Mouse (Mus musculus): ENCODE results near the gene N4bp1. TPM values are rescaled to one million over a fixed set of nuclear protein-coding genes. Genes with fewer than 3 reads are reported as not detected.

The N4bp1 gene
- polyA plus RNA-seq, 1 experiment from 2014 or later = 2.8 TPM

DNA sequence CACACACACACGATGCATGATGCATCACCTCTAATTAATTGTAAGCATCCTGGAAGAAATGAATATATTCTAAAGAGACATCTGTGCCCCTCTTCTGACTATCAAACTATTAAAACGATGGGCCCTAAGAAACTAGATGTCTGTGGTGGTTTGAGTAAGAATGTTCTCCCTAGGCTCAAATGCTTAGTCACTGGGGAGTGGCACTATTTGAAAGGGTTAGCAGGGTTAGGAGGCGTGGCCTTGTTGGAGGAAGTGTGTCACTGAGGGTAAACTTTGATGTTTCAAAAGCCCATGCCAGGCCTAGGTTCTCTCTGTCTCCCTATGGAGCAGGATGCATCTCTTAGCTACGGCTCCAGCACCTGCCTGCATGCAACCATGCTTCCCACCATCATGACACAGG, 10.3 kb upstream of the N4bp1 start:
- H3K27me3 ChIP-seq = no peaks in the 10 kb centered on the region
- no peaks in the 10 kb centered on the region for H3K36me3 ChIP-seq
- H3K4me1 ChIP-seq (replicated peaks) = peaks cover 12% of the 10 kb centered on the region
- H3K9me3 ChIP-seq (replicated peaks) = no peaks in the 10 kb centered on the region
- no peak overlapping the region for H3K9ac ChIP-seq
- H3K4me2 ChIP-seq = no peak overlapping the region
- DNase-seq (no peak), ATAC-seq (ENCODE audit: low read depth) (no peak)
- H3K4me3 ChIP-seq (replicated peaks) = no peak overlapping the region
- WGBS (ENCODE audit: insufficient replicate concordance) = 73% methylated on average over 4 of the region's 4 CpGs
- H3K27ac ChIP-seq = no peak overlapping the region

DNA sequence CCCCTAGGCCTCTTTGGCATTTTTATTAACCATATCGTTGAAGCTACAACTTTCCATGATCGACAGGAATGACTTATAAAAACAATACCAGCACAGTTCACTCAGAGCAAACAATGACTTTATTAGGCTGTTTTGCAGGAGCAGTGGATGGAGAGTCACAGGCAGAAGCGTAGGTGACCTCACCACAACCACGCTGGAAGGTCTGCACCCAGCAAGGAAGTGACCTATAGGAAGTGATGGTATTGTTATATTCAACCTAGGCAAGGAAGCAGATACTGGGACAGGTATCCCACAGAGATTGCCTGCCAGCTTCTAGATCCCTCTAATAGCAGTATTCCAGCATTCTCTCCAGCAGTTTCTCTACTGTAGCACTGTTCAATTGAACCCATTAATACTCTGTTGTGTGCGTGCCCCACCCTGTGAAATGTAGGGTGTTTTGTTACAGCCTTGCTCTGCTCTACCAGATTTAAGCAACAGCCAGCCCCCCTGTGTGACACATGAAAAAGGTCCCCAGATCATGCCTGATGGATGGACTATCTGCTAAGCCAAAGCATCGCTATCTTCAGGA, 9.2 kb upstream of the N4bp1 start:
- Histone ChIP-seq H3K9me3 (replicated peaks) (no peaks in the 10 kb centered on the region), H3K36me3 (no peaks in the 10 kb centered on the region), H3K4me1 (replicated peaks) (peaks cover 12% of the 10 kb centered on the region), H3K27me3 (no peaks in the 10 kb centered on the region), H3K27ac (no peak overlapping the region), H3K4me2 (no peak overlapping the region), H3K9ac (no peak overlapping the region), H3K4me3 (replicated peaks) (no peak overlapping the region)
- no peak for DNase-seq
- 69% methylated on average over 6 of the region's 6 CpGs for WGBS (ENCODE audit: insufficient replicate concordance)
- ATAC-seq (ENCODE audit: low read depth) = no peak

- Histone ChIP-seq H3K27ac (no peak overlapping the region), H3K27me3 (no peaks in the 10 kb centered on the region), H3K9me3 (replicated peaks) (no peaks in the 10 kb centered on the region), H3K36me3 (no peaks in the 10 kb centered on the region), H3K4me3 (replicated peaks) (no peak overlapping the region), H3K9ac (no peak overlapping the region), H3K4me2 (no peak overlapping the region), H3K4me1 (replicated peaks) (peaks cover 17% of the 10 kb centered on the region)
- no peak for ATAC-seq (ENCODE audit: low read depth)
- no peak for DNase-seq
- 76% methylated on average over 4 of the region's 4 CpGs for WGBS (ENCODE audit: insufficient replicate concordance)
These were observed 8.5 kb upstream of the N4bp1 start for GRCm38 (mm10) chr8:86893554-86893953.

DNA sequence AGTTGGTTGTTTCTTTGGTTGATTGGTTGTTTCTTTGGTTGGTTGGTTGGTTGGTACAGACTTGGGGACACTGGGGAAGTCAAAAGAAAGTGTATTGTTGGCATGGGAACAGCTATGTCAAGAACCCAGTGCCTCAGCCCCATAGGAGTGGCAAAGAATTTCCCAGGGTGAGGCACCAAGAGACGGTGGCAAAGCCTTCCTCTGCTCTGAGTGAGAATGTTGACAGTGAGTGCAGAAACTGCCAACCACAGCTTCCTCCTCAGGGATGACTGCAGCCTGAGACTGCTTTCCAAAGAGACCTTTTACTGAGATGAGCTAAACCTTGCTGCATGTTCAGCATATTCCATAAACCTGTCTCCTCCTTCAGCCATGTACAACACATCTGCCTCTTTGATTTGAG, 6.5 kb upstream of the N4bp1 start:
- Histone ChIP-seq H3K9ac (no peak overlapping the region), H3K4me3 (replicated peaks) (no peak overlapping the region), H3K4me1 (replicated peaks) (peaks cover 12% of the 10 kb centered on the region), H3K4me2 (no peak overlapping the region), H3K27ac (no peak overlapping the region), H3K27me3 (no peaks in the 10 kb centered on the region), H3K9me3 (replicated peaks) (no peaks in the 10 kb centered on the region), H3K36me3 (no peaks in the 10 kb centered on the region)
- no peak for DNase-seq
- WGBS (ENCODE audit: insufficient replicate concordance) = 10% methylated on average over 1 of the region's 1 CpGs
- no peak for ATAC-seq (ENCODE audit: low read depth)

DNA sequence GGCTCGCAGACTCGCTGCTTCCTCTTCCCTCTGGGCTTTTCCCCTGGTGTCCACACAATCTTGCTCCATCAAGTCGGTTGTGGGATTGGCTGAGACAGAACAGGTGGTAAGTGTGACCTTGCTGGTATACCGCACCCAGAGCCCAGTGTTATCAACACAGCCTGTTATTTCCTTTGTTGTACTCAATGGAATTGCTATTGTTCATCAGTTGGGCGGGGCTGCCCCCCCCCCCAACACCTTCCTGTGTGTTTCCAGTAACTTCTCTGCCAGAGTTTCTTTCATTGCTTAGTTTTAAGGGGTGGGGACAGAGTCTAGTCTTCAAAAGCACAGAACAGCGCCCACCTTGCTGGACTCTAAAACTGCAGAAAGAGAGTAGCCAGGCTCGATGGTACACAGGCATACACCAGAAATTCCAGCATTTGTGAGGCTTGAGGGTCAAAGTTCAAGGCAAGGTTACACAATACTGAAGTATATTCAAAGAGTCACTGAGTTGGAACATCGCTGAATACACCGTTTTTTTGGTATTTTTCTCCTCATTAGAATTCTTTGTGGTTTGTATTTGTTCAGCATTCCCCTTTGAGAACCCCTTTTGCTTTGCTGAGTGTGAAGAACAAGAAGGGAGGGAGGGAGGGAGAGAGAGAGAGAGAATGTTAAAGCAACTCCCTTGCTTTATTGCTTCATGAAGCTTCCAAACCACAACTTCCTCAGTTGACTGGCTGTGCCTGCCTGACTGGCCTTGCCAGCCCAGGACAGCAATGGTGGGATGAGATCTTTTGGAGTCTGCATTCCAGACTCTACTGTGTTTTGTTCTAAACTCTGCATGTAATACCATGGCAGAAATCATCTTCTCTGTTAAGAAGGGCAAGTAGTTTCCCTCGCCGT, 3.2 kb upstream of the N4bp1 start:
- no peak for ATAC-seq (ENCODE audit: low read depth)
- Histone ChIP-seq H3K27me3 (no peaks in the 10 kb centered on the region), H3K9me3 (replicated peaks) (no peaks in the 10 kb centered on the region), H3K4me3 (replicated peaks) (no peak overlapping the region), H3K9ac (no peak overlapping the region), H3K36me3 (no peaks in the 10 kb centered on the region), H3K4me2 (no peak overlapping the region), H3K27ac (no peak overlapping the region), H3K4me1 (replicated peaks) (peaks cover 19% of the 10 kb centered on the region)
- WGBS (ENCODE audit: insufficient replicate concordance) = 13% methylated on average over 11 of the region's 11 CpGs
- no peak for DNase-seq

DNA sequence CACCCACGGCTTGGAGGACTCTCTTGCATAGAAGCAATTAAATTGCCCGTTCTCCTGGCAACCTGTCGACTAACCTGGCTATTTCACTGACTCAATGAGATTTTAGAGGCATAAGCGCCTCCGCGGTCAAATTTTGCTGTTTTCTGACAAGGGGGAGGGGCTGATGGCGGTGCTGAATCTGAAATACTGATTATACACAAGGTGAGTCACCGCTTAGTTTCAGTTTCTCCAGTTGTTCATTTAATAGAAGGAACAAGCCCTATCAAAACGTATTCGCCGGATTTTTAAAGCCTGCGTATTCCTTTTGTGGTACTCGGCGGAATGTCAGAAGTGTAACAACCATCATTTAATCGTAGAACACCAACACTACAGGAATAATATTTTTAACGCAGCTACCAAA, 991 bp downstream of the N4bp1 start:
- peaks cover 4% of the 10 kb centered on the region; the same call in 1 of the 2 replicates for H3K36me3 ChIP-seq
- peak overlapping the region; percentile 83 for H3K4me2 ChIP-seq
- peak overlapping the region; percentile 92 for H3K4me3 ChIP-seq (replicated peaks)
- H3K9me3 ChIP-seq (replicated peaks) = no peaks in the 10 kb centered on the region
- no peaks in the 10 kb centered on the region for H3K27me3 ChIP-seq
- H3K27ac ChIP-seq = peak overlapping the region; percentile 83; the same call in 1 of the 2 replicates
- H3K9ac ChIP-seq = peak overlapping the region; percentile 83
- ATAC-seq (ENCODE audit: low read depth) (no peak), DNase-seq (peak; percentile 27)
- peaks cover 49% of the 10 kb centered on the region for H3K4me1 ChIP-seq (replicated peaks)
- 2% methylated on average over 16 of the region's 16 CpGs for WGBS (ENCODE audit: insufficient replicate concordance)

- Histone ChIP-seq H3K4me1 (replicated peaks) (peaks cover 44% of the 10 kb centered on the region), H3K4me2 (peak overlapping the region; percentile 83), H3K9ac (0 out of 2 replicates have a peak overlapping the region, but pooled peaks have one; percentile 13), H3K27me3 (no peaks in the 10 kb centered on the region), H3K36me3 (peaks cover 4% of the 10 kb centered on the region; the same call in 1 of the 2 replicates), H3K27ac (no peak overlapping the region), H3K9me3 (replicated peaks) (no peaks in the 10 kb centered on the region), H3K4me3 (replicated peaks) (peak overlapping the region; percentile 92; the same call in 1 of the 2 replicates)
- DNase-seq (no peak), ATAC-seq (ENCODE audit: low read depth) (no peak)
- WGBS (ENCODE audit: insufficient replicate concordance) = 59% methylated on average over 11 of the region's 11 CpGs
These were observed 2.2 kb downstream of the N4bp1 start for GRCm38 (mm10) chr8:86882568-86883478.

GRCm38 (mm10) chr8:86881951-86882350, 3.1 kb downstream of the N4bp1 start:
- DNase-seq = peak; percentile 22
- no peaks in the 10 kb centered on the region for H3K27me3 ChIP-seq
- 0 out of 2 replicates have a peak overlapping the region, but pooled peaks have one; percentile 8 for H3K4me3 ChIP-seq (replicated peaks)
- H3K27ac ChIP-seq = 0 out of 2 replicates have a peak overlapping the region, but pooled peaks have one; percentile 13
- peak overlapping the region; percentile 36 for H3K9ac ChIP-seq
- H3K9me3 ChIP-seq (replicated peaks) = no peaks in the 10 kb centered on the region
- WGBS (ENCODE audit: insufficient replicate concordance) = 63% methylated on average over 9 of the region's 9 CpGs
- H3K4me2 ChIP-seq = 0 out of 2 replicates have a peak overlapping the region, but pooled peaks have one; percentile 11
- H3K4me1 ChIP-seq (replicated peaks) = peaks cover 49% of the 10 kb centered on the region
- peaks cover 4% of the 10 kb centered on the region; the same call in 1 of the 2 replicates for H3K36me3 ChIP-seq
- no peak for ATAC-seq (ENCODE audit: low read depth)

DNA sequence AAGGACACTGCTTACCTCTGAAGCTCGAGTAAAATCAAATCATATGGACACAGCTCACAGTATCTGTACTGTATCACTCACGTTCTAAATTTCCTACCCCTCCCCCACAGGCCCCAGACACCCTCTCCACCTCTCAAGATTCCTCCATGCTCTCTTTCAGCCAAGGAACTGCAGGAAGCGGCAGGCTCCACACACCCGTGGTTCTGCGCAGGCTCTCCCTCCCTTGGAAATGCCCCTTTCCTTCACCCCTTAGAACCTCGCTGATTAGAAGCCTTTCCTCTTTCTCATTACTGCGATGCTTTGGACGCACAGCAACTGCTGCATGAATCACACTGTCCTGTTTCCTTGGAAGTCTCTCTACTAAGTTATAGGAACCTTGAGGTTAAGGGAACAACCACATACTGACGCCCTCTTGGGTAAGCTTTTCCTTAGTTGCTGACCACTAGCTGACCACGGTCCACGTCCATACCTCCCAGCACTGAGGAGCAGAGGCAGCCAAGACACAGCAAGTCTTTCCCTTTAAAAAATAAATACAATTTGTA, 3.9 kb downstream of the N4bp1 start:
- no peak for DNase-seq
- Histone ChIP-seq H3K9ac (no peak overlapping the region), H3K27me3 (no peaks in the 10 kb centered on the region), H3K27ac (no peak overlapping the region), H3K4me1 (replicated peaks) (peaks cover 54% of the 10 kb centered on the region), H3K36me3 (peaks cover 4% of the 10 kb centered on the region; the same call in 1 of the 2 replicates), H3K4me3 (replicated peaks) (no peak overlapping the region), H3K4me2 (no peak overlapping the region), H3K9me3 (replicated peaks) (no peaks in the 10 kb centered on the region)
- 49% methylated on average over 11 of the region's 11 CpGs for WGBS (ENCODE audit: insufficient replicate concordance)
- no peak for ATAC-seq (ENCODE audit: low read depth)

- no peak overlapping the region for H3K9ac ChIP-seq
- H3K4me2 ChIP-seq = no peak overlapping the region
- 65% methylated on average over 2 of the region's 2 CpGs for WGBS (ENCODE audit: insufficient replicate concordance)
- no peaks in the 10 kb centered on the region for H3K9me3 ChIP-seq (replicated peaks)
- DNase-seq (no peak), ATAC-seq (ENCODE audit: low read depth) (no peak)
- no peak overlapping the region for H3K4me3 ChIP-seq (replicated peaks)
- H3K27ac ChIP-seq = no peak overlapping the region
- peaks cover 62% of the 10 kb centered on the region for H3K4me1 ChIP-seq (replicated peaks)
- H3K27me3 ChIP-seq = no peaks in the 10 kb centered on the region
- H3K36me3 ChIP-seq = peaks cover 4% of the 10 kb centered on the region; the same call in 1 of the 2 replicates
These were observed 8.2 kb downstream of the N4bp1 start for GRCm38 (mm10) chr8:86876831-86877230.
